Mouse (Mus musculus) bone marrow macrophage, adult 2 months (primary cell): Measurements from ENCODE around the gene Veph1.

Experiments used
- CTCF ChIP-seq: IDR thresholded peaks from 2 replicates; pipeline ENCODE4 v1.5.1; 2012; ENCODE audit warnings: low read depth, mild to moderate bottlenecking, low read length, moderate library complexity
- POLR2A ChIP-seq: IDR thresholded peaks from 2 replicates; pipeline ENCODE4 v1.6.1; 2012; ENCODE audit warnings: mild to moderate bottlenecking, low read depth, low read length, borderline replicate concordance

DNA sequence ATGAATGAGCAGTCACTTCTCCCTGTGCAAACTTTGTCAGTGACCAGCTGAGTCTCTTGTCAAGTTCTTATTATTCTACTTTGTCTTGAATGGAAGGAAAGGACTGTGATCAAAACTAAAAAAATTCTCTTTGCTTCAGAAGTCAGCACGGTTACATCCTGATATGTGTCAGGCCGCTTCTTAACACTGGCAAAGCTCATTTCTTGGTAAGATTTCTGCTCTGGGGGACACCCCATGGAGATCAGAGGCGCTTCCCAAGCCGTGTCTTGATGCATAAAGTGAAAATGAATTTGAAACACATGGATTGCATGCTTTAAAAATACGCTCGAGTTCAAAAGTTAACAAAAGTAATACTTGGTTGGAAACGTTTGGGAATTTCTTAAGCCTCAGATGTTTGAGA lies 159.0 kb downstream of the Veph1 start:
- no peak for TF ChIP-seq CTCF
- TF ChIP-seq POLR2A: no peak
